Mouse (Mus musculus) midbrain, embryonic 16.5 days (tissue): ENCODE measurements around the gene Medag. TPM values are rescaled to one million over a fixed set of nuclear protein-coding genes. Genes with fewer than 3 reads are reported as not detected.

Experiments
- ATAC-seq: fragments of 200-750 bp; cut with Nextera tagmentation; 2 replicates; pipeline ENCODE4 v1.8.0; 2017; ENCODE audit warnings: moderate TSS enrichment
- H3K27ac ChIP-seq: fragments of 300-500 bp; sonication (generic); 2 replicates; pipeline ENCODE4 v1.5.1; 2014; ENCODE audit warnings: mild to moderate bottlenecking, low read length, mixed read lengths
- H3K27me3 ChIP-seq: fragments of 300-500 bp; sonication (generic); 2 replicates; pipeline ENCODE4 v1.6.1; 2014; ENCODE audit warnings: low read depth, low read length, mixed read lengths; ENCODE audit not compliant: control insufficient read depth, insufficient read depth
- H3K36me3 ChIP-seq: fragments of 300-500 bp; sonication (generic); 2 replicates; pipeline ENCODE4 v1.6.1; 2014; ENCODE audit warnings: mild to moderate bottlenecking, low read length, moderate library complexity, mixed read lengths; ENCODE audit not compliant: control insufficient read depth, insufficient read depth
- H3K4me1 ChIP-seq: fragments of 300-500 bp; sonication (generic); 2 replicates; pipeline ENCODE4 v1.6.1; 2014; ENCODE audit warnings: mild to moderate bottlenecking, low read length, mixed read lengths; ENCODE audit not compliant: control insufficient read depth, insufficient read depth
- H3K4me2 ChIP-seq: fragments of 300-500 bp; sonication (generic); 2 replicates; pipeline ENCODE4 v1.6.1; 2014; ENCODE audit warnings: mild to moderate bottlenecking, low read length, mixed read lengths
- H3K4me3 ChIP-seq: fragments of 300-500 bp; sonication (generic); 2 replicates; pipeline ENCODE4 v1.5.1; 2014; ENCODE audit warnings: low read depth, mild to moderate bottlenecking, low read length, moderate library complexity, mixed read lengths
- H3K9ac ChIP-seq: fragments of 300-500 bp; sonication (generic); 2 replicates; pipeline ENCODE4 v1.6.1; 2014; ENCODE audit warnings: low read depth, low read length, mixed read lengths
- H3K9me3 ChIP-seq: fragments of 300-500 bp; sonication (generic); replicated peaks from 2 replicates; pipeline ENCODE4 v1.6.1; 2014; ENCODE audit warnings: mild to moderate bottlenecking, low read length, mixed read lengths; ENCODE audit not compliant: control insufficient read depth, poor library complexity, severe bottlenecking
- WGBS: fragments of 180-500 bp; shearing (Covaris S2); extraction: QIAGEN DNeasy Blood & Tissue Kit; methylation state at CpG from one replicate; pipeline ENCODE4 v1.1.7; 2014; 5-methylcytosine and 5-hydroxymethylcytosine counted together
- polyA plus RNA-seq: library from polyadenylated mRNA; unstranded; fragments of >200 nt; fragmentation: Nextera tagmentation; extraction: Ambion mirVana; gene quantifications from 2 replicates; pipeline ENCODE4 v1.2.1, GENCODE M21; 2015

Medag gene
- polyA plus RNA-seq, result 2.0 and 2.8 TPM in 2 replicates

DNA sequence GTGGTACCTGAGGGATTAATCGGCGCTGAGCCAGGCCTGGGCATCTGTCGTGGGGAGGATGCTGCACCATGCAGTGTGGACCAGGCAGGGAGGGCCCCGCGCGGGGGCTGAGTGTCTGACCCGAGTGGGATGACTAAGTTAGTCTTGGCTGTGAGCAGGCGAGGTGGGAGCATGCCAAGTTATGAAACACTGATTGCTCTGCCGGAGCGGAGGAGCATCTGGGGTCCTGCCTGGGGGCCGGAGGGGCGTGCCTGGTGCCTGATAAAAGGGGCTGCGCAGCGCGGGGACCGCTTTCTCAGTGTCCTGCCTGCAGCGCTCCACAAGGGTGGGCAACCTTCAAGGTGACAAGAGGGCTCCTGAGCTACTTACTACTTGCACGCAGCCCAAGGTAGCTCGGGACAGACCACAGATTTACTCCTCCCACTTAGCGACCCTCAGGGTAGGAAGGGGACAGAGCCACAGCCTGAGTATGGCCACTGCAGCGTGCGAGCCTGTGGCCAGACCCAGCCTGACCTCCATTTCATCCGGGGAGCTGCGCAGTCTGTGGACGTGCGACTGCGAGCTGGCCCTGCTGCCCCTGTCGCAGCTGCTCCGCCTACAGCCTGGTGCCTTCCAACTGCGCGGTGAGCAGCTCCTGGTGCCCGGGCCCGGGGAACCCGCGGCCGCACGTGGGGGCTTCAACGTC is at the start of gene Medag:
Gene Medag (plus strand): TSS at position 241 of the 685 bp plus-strand sequence.
- ATAC-seq, result peak; percentile 62
- Histone ChIP-seq H3K4me1 (peaks cover 18% of the 10 kb centered on the region), H3K4me2 (peak within 1 kb of the TSS; percentile 48), H3K36me3 (no peaks in the 10 kb centered on the region), H3K9me3 (no peaks in the 10 kb centered on the region), H3K27ac (peak within 1 kb of the TSS; percentile 48), H3K27me3 (peaks cover 3% of the 10 kb centered on the region; the same call in 1 of the 2 replicates), H3K9ac (peak within 1 kb of the TSS; percentile 53), H3K4me3 (peak within 1 kb of the TSS; percentile 23; the same call in 1 of the 2 replicates)
- WGBS, result 2% methylated on average over 38 of the region's 38 CpGs

DNA sequence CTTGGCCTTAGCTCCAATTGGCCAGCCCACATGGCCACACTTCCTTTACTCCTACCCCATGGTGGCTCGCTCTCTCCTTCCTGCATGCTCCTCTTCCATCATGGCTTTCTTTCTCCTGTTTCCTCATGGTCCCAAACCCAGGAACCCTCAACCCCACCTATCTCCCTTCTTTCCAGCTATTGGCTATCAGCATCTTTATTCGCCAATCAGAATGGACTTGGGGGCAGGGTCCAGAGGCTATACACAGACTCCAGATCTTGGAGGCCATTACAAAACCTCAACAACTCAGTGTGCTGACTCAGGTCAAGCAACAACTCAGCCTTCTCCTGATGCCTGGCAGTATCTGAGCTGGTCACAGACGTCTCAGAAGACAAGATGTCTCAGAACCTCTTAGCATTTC is 48.9 kb upstream of the Medag start:
- Histone ChIP-seq H3K27me3 (no peaks in the 10 kb centered on the region), H3K4me2 (no peak overlapping the region), H3K9me3 (0 out of 2 replicates have a peak, but pooled peaks cover 3% of the 10 kb centered on the region), H3K36me3 (no peaks in the 10 kb centered on the region), H3K4me3 (no peak overlapping the region), H3K27ac (no peak overlapping the region), H3K9ac (no peak overlapping the region), H3K4me1 (peaks cover 2% of the 10 kb centered on the region; the same call in 1 of the 2 replicates)
- no peak for ATAC-seq
- 86% methylated on average over 3 of the region's 3 CpGs for WGBS

DNA sequence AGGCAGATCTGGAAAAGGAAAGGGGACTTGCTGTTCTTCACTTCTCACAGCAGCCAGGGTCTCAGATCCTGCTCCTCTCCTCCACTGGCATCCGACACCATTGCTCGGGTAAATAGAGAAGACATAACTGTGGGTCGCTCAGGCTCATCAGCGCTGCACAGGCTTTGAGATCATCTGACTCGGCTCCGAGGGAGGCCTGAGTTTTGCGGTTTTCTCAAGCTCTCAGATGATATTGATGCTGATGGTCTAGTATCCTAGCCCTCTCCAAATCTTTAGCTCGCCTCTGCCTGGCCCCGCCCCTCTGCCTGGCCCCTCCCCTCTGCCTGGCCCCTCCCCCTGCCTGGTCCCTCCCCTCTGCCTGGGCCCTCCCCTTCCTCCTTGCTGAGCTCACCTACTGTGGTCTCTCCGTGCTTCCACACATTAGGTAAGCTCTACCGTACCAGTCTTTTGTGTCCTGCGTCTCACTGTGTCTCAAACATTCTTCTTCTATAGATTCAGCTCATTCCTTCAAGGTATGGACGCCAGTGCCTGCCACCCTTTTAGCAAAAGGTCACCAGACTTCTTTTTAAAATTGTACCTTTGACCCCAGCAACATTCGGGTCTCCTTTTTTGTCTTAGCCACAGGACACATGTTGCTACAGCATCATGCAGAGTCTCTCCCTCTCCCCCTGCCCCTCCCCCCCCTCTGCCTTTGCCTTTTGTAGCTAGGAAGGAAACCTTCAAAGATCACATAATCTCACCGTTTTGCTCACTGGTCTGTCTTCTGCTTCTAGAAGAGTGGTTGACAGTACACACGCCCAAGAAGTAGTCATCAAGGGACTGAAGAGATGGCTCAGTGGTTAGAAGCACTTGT is 47.4 kb upstream of the Medag start:
- no peak overlapping the region for H3K9ac ChIP-seq
- no peak for ATAC-seq
- H3K4me2 ChIP-seq, result no peak overlapping the region
- H3K27me3 ChIP-seq, result no peaks in the 10 kb centered on the region
- H3K27ac ChIP-seq, result no peak overlapping the region
- H3K9me3 ChIP-seq, result 0 out of 2 replicates have a peak, but pooled peaks cover 3% of the 10 kb centered on the region
- no peak overlapping the region for H3K4me3 ChIP-seq
- peaks cover 2% of the 10 kb centered on the region; the same call in 1 of the 2 replicates for H3K4me1 ChIP-seq
- 50% methylated on average over 16 of the region's 16 CpGs for WGBS
- no peaks in the 10 kb centered on the region for H3K36me3 ChIP-seq

DNA sequence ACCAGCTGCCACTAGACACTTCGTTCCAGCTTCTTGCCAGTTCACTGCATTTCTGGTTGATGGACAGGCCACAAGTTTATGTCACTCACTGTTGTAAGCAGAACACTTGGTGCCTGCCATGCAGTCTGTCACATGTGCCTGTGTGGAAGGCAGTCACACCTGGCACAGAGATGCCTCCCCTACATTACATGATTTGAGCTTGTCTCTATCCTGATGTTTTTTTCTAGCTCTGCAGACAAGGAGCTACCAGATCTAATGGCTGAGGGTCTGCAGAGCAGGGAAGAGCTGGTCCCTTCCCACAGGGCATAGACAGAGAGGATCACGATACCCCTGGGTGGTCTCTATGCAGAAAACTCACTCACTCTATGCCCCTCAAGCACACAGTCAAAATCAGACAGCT is 44.5 kb upstream of the Medag start:
- Histone ChIP-seq H3K9me3 (no peaks in the 10 kb centered on the region), H3K27ac (no peak overlapping the region), H3K9ac (no peak overlapping the region), H3K36me3 (no peaks in the 10 kb centered on the region), H3K4me2 (no peak overlapping the region), H3K27me3 (no peaks in the 10 kb centered on the region), H3K4me1 (peaks cover 2% of the 10 kb centered on the region; the same call in 1 of the 2 replicates), H3K4me3 (no peak overlapping the region)
- no peak for ATAC-seq
- WGBS, result 66% methylated on average over 2 of the region's 2 CpGs

DNA sequence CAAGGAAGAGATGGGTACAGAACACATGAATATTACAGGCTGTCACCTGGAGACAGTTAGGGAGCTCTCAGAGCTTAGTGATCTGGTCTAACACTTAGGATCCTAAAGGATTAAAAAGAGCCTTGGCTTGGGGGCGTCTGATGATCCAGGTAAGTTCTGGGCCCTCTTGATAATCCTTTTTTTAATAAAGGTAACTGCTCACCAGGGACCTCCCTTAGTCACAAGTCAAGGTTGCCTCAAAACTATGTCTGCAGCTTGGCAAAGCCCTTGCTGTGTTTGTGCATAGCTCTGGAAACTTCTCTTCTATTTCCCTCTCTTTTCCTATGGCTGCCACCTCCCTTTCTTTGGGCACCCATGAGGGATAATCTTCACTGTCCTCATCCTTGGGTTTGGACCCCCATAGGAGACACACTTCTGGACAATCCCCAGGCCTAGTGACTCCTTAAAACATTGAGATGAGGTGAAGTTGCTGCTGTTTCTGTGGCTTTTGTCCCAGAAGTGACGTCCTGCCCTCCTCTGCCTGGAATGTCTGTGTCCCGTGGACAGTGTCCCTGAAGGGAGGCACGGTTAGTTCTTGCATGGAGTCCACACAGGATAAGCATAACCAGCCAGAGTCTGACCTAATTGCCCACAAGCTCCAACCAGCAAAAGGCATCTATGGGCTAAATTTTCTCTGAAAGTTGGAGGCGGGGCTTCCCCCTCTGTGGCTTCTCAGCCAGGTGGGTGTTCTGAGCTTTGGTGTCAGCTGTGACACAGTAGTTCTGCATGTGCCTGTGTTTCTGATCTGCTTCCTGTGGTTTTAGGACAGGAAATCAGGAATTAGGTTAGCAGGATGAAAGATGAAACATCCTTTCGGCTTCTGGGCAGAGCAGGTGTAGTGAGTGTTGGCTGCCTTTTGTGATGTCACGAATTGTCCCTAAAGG is 43.7 kb upstream of the Medag start:
- WGBS, result 70% methylated on average over 7 of the region's 7 CpGs
- Histone ChIP-seq H3K9me3 (no peaks in the 10 kb centered on the region), H3K4me2 (no peak overlapping the region), H3K9ac (no peak overlapping the region), H3K27me3 (no peaks in the 10 kb centered on the region), H3K4me1 (peaks cover 2% of the 10 kb centered on the region; the same call in 1 of the 2 replicates), H3K36me3 (no peaks in the 10 kb centered on the region), H3K4me3 (no peak overlapping the region), H3K27ac (no peak overlapping the region)
- no peak for ATAC-seq

DNA sequence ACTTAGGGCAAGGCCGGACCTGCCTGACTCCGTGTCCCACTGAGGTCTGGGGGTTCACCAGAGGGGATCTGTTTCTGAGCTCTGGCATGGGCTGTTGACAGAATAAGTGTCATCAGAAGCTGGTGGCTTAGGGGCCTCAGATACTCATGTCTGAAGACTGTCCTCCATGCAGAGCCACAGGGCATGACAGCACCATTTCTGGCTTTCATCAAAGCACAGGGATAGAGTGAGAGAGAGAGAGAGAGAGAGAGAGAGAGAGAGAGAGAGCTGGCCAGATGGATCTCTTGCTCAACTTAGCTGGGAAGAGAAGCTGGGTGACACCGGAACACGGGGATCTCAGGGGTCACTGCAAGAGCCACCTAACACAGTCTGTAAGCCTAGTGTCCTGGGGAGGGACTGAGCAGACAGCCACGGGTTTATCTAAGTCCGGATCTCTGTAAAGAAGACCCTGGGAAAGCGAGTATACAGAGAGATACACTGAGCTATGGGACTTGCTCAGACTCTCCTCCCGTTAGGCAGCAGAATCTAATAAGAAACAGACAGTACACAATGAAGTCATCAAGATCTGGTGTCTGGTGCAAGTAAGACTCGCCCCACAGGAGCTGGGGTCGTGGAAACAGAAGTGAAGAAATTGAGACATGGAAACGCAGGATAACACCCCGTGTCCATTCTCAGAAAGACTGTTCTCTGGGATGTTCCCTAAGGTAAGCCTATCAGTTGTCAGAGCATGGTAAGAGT is 42.8 kb upstream of the Medag start:
- no peak overlapping the region for H3K4me3 ChIP-seq
- no peaks in the 10 kb centered on the region for H3K27me3 ChIP-seq
- H3K27ac ChIP-seq, result no peak overlapping the region
- no peak for ATAC-seq
- H3K9me3 ChIP-seq, result no peaks in the 10 kb centered on the region
- H3K4me2 ChIP-seq, result no peak overlapping the region
- no peaks in the 10 kb centered on the region for H3K36me3 ChIP-seq
- H3K4me1 ChIP-seq, result peaks cover 2% of the 10 kb centered on the region; the same call in 1 of the 2 replicates
- WGBS, result 68% methylated on average over 12 of the region's 12 CpGs
- H3K9ac ChIP-seq, result no peak overlapping the region

DNA sequence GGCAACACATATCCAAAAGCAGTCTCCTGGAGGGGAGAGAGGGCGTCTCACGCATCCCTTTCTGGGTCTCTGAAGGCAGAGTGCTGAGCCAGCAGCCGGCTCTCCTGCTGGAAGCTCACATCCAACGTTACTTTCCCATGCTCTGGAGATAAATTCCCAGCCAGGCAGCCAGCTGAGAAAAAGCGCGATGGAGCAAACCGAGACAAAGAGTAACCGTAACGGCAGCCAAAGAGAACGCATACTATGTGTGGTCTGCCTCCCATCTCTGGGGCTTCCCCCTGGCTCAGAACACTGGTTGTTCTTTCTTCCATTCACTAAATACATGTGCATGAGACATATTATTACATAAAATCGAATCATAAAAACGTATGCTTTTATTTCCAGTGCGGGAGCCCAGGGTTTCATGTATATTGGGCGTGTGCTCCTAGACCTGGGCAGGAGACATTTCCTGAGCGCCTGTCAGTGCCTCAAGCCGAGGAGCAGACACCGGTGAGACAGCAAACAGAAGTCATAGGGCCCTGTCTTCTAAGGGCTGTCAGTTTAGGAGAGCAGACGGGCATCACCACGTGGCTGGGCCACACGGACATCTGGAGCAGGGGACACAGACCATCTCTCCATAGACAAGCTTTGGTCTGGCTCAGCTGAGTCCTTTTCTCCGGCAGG is 42.0 kb upstream of the Medag start:
- no peaks in the 10 kb centered on the region for H3K4me1 ChIP-seq
- WGBS, result 64% methylated on average over 21 of the region's 21 CpGs
- no peak for ATAC-seq
- H3K36me3 ChIP-seq, result no peaks in the 10 kb centered on the region
- H3K9ac ChIP-seq, result no peak overlapping the region
- no peak overlapping the region for H3K4me2 ChIP-seq
- no peaks in the 10 kb centered on the region for H3K9me3 ChIP-seq
- H3K4me3 ChIP-seq, result no peak overlapping the region
- no peak overlapping the region for H3K27ac ChIP-seq
- no peaks in the 10 kb centered on the region for H3K27me3 ChIP-seq

DNA sequence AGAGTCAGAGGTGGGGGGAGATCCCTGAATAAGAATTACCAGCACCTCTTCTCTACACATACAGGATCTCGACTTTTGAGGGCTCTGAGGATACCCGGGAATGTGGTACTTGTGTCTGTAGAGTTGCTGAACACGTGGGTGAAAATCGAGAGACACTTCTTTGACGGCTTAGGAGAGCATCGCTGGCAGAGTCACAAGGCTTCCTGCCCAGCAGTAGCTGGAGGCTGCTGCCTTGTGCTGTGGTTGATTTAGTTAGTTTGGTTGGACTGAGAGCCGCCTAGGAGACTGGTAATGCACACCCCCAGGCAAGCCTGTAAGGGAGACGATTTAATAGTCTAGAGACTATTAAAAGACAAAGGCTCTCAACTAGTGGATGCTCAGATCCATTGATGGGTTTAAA is 39.5 kb upstream of the Medag start:
- Histone ChIP-seq H3K4me2 (no peak overlapping the region), H3K4me3 (no peak overlapping the region), H3K27me3 (no peaks in the 10 kb centered on the region), H3K9ac (no peak overlapping the region), H3K9me3 (no peaks in the 10 kb centered on the region), H3K36me3 (no peaks in the 10 kb centered on the region), H3K4me1 (peaks cover 8% of the 10 kb centered on the region), H3K27ac (no peak overlapping the region)
- ATAC-seq, result no peak
- WGBS, result 86% methylated on average over 8 of the region's 8 CpGs
